Mouse (Mus musculus) G1E (cell line): ENCODE measurements around the gene Rsg1.

Experiments
- CTCF ChIP-seq: IDR thresholded peaks from 2 replicates; pipeline ENCODE4 v1.5.1; 2012; ENCODE audit warnings: low read depth, low read length, inconsistent platforms, mixed read lengths
- GATA1 ChIP-seq: IDR thresholded peaks from 2 replicates; pipeline ENCODE4 v1.6.1; 2012; ENCODE audit warnings: borderline replicate concordance, low read length, inconsistent platforms, mixed read lengths
- POLR2AphosphoS5 ChIP-seq: IDR thresholded peaks from 2 replicates; pipeline ENCODE4 v1.6.1; 2012; ENCODE audit warnings: low read depth, low read length, inconsistent platforms; ENCODE audit not compliant: insufficient replicate concordance
- TAL1 ChIP-seq: conservative IDR thresholded peaks from 2 replicates; pipeline ENCODE4 v1.6.1; 2012; ENCODE audit warnings: low read depth, low read length, inconsistent platforms, mixed read lengths

GRCm38 (mm10) chr4:141238492-141239387 is 25.0 kb downstream of the Rsg1 start:
- no peak for TF ChIP-seq CTCF
- no peak for TF ChIP-seq TAL1
- no peak for TF ChIP-seq POLR2AphosphoS5
- TF ChIP-seq GATA1: no peak
